Mouse (Mus musculus) cerebellum, postnatal 4 days (tissue): ENCODE measurements at regions not wholly inside any gene's neighbourhood (a gene's known extent, or its start where the extent isn't known, plus 50 kb on each side); places are given as distances from the start of the nearest gene placed in this dataset.

Experiments used
- DNase-seq, 2 experiments: peaks; one replicate each; pipeline ENCODE4 v3.0.0; 2022; ENCODE audit warnings: low spot score in 2 of 2, mixed read lengths in 1 of 2

- DNase-seq, result no peak
Observed at GRCm38 (mm10) chr9:90823574-90824280, 538.5 kb upstream of the Zic4 start.

- DNase-seq, result no peak
Observed at GRCm38 (mm10) chr9:90827474-90827873, 534.7 kb upstream of the Zic4 start.

GRCm38 (mm10) chr9:90828701-90829100 is 533.5 kb upstream of the Zic4 start:
- DNase-seq, result peak in 1 of 2 experiments; percentile 30

GRCm38 (mm10) chr9:90830704-90831103 is 531.5 kb upstream of the Zic4 start:
- no peak for DNase-seq

GRCm38 (mm10) chr9:90833743-90834539 is 528.3 kb upstream of the Zic4 start:
- no peak for DNase-seq

- DNase-seq, result no peak
Observed at GRCm38 (mm10) chr9:90838184-90838926, 523.9 kb upstream of the Zic4 start.

GRCm38 (mm10) chr9:90851044-90851443 is 511.2 kb upstream of the Zic4 start:
- no peak for DNase-seq

GRCm38 (mm10) chr9:90871636-90872035 is 490.6 kb upstream of the Zic4 start:
- DNase-seq, result no peak

GRCm38 (mm10) chr9:90884467-90884866 is 477.7 kb upstream of the Zic4 start:
- no peak for DNase-seq

- no peak for DNase-seq
Observed at GRCm38 (mm10) chr9:90887405-90887804, 474.8 kb upstream of the Zic4 start.

- DNase-seq, result no peak
Observed at GRCm38 (mm10) chr9:90890801-90891200, 471.4 kb upstream of the Zic4 start.

- no peak for DNase-seq
Observed at GRCm38 (mm10) chr9:90892816-90893215, 469.4 kb upstream of the Zic4 start.

- no peak for DNase-seq
Observed at GRCm38 (mm10) chr9:90903557-90903956, 458.7 kb upstream of the Zic4 start.

- DNase-seq, result no peak
Observed at GRCm38 (mm10) chr9:90906106-90906505, 456.1 kb upstream of the Zic4 start.

- DNase-seq, result no peak
Observed at GRCm38 (mm10) chr9:90906684-90907083, 455.5 kb upstream of the Zic4 start.

- no peak for DNase-seq
Observed at GRCm38 (mm10) chr9:90954613-90955012, 407.6 kb upstream of the Zic4 start.

- no peak for DNase-seq
Observed at GRCm38 (mm10) chr9:90961436-90961835, 400.8 kb upstream of the Zic4 start.

GRCm38 (mm10) chr9:90964043-90964442 is 398.2 kb upstream of the Zic4 start:
- DNase-seq, result no peak

GRCm38 (mm10) chr9:90978730-90979129 is 383.5 kb upstream of the Zic4 start:
- DNase-seq, result peak in 1 of 2 experiments; percentile 3

- no peak for DNase-seq
Observed at GRCm38 (mm10) chr9:90980023-90980802, 382.0 kb upstream of the Zic4 start.

- no peak for DNase-seq
Observed at GRCm38 (mm10) chr9:90999178-90999577, 363.0 kb upstream of the Zic4 start.

GRCm38 (mm10) chr9:91004214-91004613 is 358.0 kb upstream of the Zic4 start:
- peak in 1 of 2 experiments; percentile 68 for DNase-seq
